Mouse (Mus musculus) retina, embryonic 14.5 days (tissue): ENCODE measurements around the gene Cttn.

ENCODE experiments used
- DNase-seq: peaks from one replicate; pipeline ENCODE4 v3.0.0-alpha.2; 2015; ENCODE audit warnings: low spot score

The Cttn gene

GRCm38 (mm10) chr7:144448186-144448585 is 22.6 kb downstream of the Cttn start:
- DNase-seq = no peak

DNA sequence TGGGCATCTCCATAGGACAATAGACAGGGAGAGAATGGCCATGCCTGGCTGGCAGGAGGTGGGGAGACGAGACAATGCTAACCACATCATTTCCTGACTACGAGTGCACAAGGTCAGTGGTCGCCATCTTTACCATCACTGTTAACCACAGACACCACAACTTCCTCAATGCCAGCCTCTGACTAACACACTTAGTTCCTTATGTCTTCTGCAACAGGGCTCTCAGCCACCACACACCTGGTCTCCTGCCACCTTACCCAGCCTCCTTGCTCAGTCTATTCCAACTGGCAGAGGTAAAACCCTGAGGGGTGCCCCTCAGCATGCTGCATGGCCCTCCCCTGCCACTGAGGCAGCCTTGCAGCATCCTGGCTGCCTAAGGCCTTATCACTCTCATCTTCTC is 23.7 kb downstream of the Cttn start:
- DNase-seq = no peak

DNA sequence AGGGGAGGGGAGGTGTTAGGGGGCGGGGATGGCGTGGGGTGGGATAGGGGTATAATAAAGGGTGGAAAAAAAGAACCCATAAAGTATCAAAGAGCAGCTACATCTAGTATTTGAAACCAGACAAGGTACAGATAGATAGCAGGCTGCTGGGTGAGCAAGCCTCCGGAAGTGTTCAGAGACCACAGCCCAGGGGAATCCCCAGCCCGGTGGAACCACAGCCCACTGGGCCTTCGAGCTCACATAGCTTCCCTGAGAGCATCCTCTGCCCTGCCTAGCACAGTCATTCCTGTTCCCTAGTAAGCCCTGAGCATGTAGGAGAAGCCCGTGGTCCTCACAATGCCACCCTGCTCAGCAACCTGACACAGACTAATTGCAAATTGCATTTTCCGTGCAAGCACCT is 26.0 kb downstream of the Cttn start:
- no peak for DNase-seq

DNA sequence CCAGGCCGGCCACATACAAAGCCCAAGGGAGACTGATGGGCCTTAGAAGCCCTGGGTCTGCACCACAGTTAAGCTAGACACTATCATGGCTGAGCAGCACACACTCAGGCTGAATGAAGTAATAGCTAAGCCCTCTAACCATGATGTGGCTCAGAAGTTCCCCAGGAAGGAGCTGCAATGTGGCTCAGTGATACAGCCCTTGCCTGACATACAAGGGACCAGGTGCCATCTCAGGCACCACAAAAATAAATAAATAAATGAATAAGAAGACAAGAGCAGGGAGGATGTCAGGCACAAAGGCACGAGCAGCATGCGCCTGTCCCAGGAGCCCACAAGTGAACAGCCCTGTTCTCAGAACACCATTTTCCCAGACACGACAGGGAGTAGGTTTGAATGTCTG is 28.8 kb downstream of the Cttn start:
- no peak for DNase-seq

GRCm38 (mm10) chr7:144441466-144441865 is 29.3 kb downstream of the Cttn start:
- DNase-seq = no peak

DNA sequence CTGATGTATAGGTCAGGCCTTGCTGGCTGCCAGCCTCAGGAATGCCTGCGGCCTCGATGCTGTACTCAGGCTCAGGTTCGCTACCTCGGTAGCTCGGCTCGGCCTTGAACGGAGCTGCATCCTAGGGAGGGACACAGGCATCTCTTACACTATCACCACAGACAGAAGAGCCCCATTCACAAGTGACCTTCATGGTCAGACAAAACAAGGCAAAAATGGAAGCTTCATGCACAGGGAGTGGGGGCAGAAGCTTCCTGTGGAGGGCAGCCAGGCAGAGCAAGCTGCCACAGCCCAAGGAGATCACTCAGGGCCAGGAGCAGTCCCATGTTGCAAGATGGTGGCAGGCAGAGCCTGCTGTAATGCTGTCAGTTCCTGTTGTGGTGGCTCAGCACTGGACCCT is 32.0 kb downstream of the Cttn start:
- DNase-seq = no peak

- DNase-seq = no peak
Observed at GRCm38 (mm10) chr7:144432920-144433319, 37.9 kb downstream of the Cttn start.

GRCm38 (mm10) chr7:144427460-144427859 is 43.3 kb downstream of the Cttn start:
- no peak for DNase-seq

GRCm38 (mm10) chr7:144426594-144426993 is 44.2 kb downstream of the Cttn start:
- no peak for DNase-seq

DNA sequence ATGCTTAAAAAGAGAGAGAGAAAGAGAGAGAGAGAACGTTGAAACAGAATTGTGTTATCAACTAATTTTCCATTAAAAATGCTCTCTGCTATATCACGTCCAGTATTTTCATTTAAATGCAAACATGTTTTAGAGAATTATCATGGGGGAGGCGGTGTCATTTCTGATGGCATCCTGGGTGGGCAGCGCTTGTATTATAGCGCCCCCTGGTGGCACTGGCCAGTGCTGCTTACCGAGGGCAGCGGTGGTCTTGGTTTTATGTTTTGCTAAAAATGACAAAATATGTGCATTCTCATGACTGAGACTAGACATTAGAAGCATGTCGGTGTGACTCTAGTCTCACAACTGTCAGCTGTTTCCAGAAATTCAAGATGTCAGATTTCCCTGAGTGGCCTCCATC is 44.9 kb downstream of the Cttn start:
- peak; percentile 83 for DNase-seq

- DNase-seq = no peak
Observed at GRCm38 (mm10) chr7:144421478-144421877, 49.3 kb downstream of the Cttn start.

- no peak for DNase-seq
Observed at GRCm38 (mm10) chr7:144420552-144420951, 50.3 kb downstream of the Cttn start.

DNA sequence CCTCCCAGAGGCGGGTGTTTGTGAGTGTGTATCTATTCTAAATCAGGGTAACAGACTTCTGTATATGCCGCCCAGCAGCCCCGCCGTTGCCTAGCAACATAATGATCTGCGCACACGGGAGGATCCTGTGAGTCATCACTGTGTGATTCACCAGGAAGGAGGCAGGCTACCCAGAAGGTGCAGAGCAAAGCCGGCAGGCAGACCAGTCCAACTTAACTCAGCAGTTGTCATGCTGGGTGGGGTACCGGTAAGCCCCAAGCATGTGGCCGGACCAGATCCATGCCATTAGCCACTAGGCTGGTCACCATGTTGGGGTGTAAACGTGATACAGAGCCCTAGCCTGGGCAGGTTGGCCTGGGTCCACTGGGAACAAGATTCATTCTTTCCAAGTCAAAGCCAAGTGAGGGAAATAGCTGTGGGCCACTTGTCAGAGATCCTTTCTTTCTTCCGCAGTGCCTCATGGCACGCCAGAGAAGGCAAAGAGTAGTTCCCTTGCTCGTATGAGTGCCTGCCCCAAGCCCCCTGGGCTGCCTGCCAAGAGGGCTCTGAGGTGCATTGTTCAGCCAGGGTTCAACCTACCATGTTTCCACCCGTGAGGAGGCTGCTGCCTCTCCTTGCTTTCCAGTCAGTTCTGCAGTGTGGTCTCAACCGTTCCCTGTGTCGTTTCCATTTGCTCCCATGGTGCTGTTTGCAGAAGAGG is 53.0 kb downstream of the Cttn start:
- DNase-seq = peak; percentile 66

- no peak for DNase-seq
Observed at GRCm38 (mm10) chr7:144417234-144417633, 53.6 kb downstream of the Cttn start.

GRCm38 (mm10) chr7:144415795-144416194 is 55.0 kb downstream of the Cttn start:
- DNase-seq = no peak

DNA sequence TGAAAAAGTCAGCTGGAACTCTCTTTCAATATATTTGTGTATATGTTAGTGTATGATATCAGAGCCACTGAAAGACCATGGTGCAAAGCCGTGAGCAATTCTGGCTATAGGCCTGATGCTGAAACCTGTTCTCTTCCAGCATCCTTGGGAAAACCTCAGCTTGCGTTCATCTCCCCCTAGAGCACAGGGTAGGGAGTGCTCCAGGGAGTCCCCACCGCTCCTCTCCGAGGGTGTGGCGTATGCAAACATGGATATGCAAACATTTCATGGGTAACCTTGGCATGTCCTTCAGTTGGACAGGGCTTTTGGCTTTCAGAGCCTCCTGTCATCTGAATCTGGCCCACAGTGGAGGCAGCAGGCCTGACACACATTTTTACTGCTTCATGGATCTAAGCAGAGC is 56.2 kb downstream of the Cttn start:
- DNase-seq = no peak

GRCm38 (mm10) chr7:144411967-144412906 is 58.6 kb downstream of the Cttn start:
- DNase-seq = no peak

DNA sequence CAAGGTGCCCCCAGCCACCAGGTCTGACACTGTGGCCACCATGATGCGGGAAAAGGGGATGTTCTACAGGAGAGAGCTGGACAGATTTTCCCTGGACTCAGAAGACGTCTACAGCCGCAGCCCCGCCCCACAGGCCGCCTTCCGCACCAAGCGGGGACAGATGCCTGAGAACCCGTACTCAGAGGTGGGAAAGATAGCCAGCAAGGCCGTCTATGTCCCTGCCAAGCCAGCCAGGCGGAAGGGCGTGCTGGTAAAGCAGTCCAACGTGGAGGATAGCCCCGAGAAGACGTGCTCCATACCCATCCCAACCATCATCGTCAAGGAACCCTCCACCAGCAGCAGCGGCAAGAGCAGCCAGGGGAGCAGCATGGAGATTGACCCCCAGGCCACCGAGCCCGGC is 61.1 kb downstream of the Cttn start:
- no peak for DNase-seq

GRCm38 (mm10) chr7:144408464-144409000 is 62.3 kb downstream of the Cttn start:
- no peak for DNase-seq

GRCm38 (mm10) chr7:144407675-144408074 is 63.1 kb downstream of the Cttn start:
- no peak for DNase-seq

DNA sequence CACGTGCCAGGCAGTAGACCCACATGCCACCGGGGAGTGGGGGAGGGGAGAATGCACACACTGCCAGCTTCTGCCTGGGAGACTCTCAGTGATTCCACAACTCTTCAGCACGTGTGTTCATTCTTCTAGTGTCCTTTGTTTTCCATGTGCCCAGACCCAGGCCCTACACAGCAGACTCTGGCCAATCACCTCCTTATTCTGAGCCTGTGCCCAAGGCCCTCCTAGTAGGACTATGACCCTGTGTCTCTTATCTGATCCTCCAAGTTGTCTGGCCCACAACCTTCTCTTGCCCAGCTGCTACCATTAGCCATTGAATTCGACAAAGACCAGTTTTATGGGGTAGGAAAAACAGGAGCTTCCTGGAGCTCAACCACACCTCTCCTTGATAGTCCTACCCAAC is 68.3 kb downstream of the Cttn start:
- no peak for DNase-seq

DNA sequence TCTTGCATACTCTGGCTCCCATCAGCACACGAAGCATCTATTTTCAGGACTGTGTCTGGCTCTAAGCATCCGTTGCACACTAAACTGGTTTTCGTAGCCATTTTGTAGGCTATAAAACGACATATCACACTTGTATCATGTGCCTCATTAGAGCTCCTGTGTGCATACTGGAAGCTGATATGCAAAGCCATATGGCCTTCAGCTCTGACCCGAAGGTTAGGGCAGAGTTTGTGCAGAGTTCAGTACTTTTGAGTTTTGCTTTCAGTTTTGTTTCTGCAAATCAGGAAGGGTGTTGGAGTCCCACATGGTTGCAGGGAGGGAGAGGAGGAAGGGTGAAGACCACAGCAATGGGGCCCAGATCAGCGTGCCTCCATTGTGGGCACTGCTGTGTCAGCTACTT is 79.1 kb downstream of the Cttn start:
- no peak for DNase-seq

GRCm38 (mm10) chr7:144390676-144391075 is 80.1 kb downstream of the Cttn start:
- DNase-seq = no peak
